Mouse (Mus musculus): ENCODE results near the gene Heatr6. TPM values are rescaled to one million over a fixed set of nuclear protein-coding genes. Genes with fewer than 3 reads are reported as not detected.

Gene Heatr6
- 49.8 to 55.3 TPM (median 54.1 TPM) in 4 replicates for total RNA-seq (2023; ENCODE audit: inconsistent age)

DNA sequence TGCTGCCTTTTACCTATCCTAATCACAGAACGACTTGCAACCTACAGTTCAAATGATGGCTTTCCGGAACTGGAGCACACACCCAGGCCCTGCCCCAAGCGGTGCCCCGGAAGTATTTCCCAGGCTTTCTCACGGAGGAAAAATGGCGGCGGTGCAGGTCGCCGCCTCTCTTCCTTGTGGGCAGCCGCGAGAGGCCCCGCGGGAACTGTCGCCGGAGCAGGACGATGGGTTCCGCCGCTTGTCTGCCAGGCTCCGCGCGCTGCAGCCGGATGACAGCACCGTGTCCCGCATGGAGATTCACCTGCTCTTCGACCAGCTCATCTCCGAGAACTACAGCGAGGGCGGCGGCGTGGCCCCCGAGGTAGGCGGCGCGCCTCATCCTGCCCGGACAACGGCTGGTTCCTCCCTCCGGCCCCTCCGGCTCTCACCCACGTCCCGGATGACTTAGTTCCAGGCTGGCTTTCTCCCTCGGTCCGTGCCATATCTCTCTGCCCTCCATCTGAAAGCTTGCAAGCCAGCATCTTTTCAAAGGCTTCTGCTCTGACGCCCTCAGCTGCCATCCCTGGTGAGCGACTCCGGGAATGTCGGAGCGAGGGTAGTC lies at the start of gene Heatr6:
TSS of gene Heatr6 (plus strand) at position 116 of the 601 bp plus-strand sequence.

DNA sequence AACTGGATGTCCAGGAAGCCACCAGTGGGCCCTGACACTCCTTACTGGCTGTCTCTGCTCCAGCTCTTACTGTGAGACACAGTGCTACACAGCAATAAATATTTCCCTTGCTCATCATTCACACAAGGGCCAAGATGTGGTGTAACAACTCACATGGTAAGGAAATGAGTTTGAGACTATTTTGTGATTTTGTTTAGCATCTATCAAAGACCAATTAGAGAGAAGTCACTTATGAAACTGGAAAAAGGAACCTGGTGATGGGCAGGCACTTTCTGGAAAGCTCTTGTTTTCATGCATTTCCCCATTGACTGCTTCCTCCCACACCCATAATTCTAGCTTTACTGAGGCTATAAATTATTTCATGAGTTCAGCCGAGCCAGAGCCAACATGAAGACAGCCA lies 49.8 kb upstream of the Heatr6 start, which contains the start of gene Wfdc17:
TSS of gene Wfdc17 (plus strand) at position 287 of the 400 bp plus-strand sequence.

DNA sequence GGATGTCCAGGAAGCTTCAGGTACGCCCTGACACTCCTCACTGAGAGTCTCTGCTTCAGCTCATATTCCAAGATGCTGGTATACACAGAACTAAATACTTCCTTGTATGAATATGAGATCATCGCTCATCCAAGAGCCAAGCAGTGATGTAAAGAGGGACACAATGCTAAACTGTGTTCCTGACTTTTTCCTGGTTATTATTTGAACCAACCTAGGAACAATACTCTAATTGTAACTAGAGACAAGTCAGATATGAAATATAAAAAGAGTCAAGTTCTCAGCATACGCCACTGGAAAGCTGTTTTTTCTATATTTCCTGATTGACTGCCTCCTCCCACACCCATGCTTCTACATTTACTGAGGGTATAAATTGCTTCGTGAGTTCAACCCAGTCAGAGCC lies 44.8 kb upstream of the Heatr6 start, which contains the start of gene Wfdc18:
TSS of gene Wfdc18 (plus strand) at position 301 of the 400 bp plus-strand sequence.

DNA sequence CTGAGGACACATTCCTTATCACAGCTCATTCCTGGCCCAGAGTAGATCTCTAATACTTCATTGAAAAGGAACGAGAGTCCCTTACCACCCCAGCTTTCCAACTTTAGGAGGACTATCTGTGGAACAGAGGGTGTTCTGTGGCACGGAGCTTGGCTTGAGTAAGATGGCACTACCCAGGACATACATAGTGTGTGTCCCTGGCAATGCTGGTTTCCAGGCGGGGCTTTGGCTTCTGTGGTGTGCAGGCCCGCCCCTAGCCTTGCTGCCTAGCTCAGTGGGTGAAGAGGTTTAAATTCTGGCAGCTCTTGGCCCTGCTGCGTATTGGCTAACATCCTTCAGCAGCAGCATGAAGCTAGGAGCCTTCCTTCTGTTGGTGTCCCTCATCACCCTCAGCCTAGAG lies 6.8 kb upstream of the Heatr6 start, which contains the start of gene Wfdc21:
TSS of gene Wfdc21 (plus strand) at position 260 of the 400 bp plus-strand sequence.

Other genes starting within 250 kb of the Heatr6 start
- 0.27 TPM in 1 of 4 replicates, not detected in the others for gene Heatr9, start 231.5 kb upstream of the Heatr6 start, total RNA-seq (2023; ENCODE audit: inconsistent age)
- 4.5 to 7.8 TPM (median 6.5 TPM) in 4 replicates for gene Ccl5, start 223.2 kb upstream of the Heatr6 start, total RNA-seq (2023; ENCODE audit: inconsistent age)
- 0.27 to 1.2 TPM in 2 of 4 replicates, not detected in the others for gene Ccl9, start 175.1 kb upstream of the Heatr6 start, total RNA-seq (2023; ENCODE audit: inconsistent age)
- 0.48 to 3.4 TPM (median 1.1 TPM) in 4 replicates for gene Ccl6, start 160.6 kb upstream of the Heatr6 start, total RNA-seq (2023; ENCODE audit: inconsistent age)
- not detected in 4 replicates for gene Rpl9-ps1, start 108.1 kb upstream of the Heatr6 start, total RNA-seq (2023; ENCODE audit: inconsistent age)
- 18.2 to 22.4 TPM (median 21.0 TPM) in 4 replicates for gene Ccl3, start 104.3 kb upstream of the Heatr6 start, total RNA-seq (2023; ENCODE audit: inconsistent age)
- 3.7 to 9.7 TPM (median 5.5 TPM) in 4 replicates for gene Ccl4, start 91.1 kb upstream of the Heatr6 start, total RNA-seq (2023; ENCODE audit: inconsistent age)
- gene Wfdc17, start 49.7 kb upstream of the Heatr6 start, total RNA-seq (2023; ENCODE audit: inconsistent age), result 5.2 to 9.3 TPM (median 7.7 TPM) in 4 replicates
- gene Wfdc18, start 44.7 kb upstream of the Heatr6 start, total RNA-seq (2023; ENCODE audit: inconsistent age), result 0.90 TPM in 1 of 4 replicates, not detected in the others
- gene Wfdc21, start 6.8 kb upstream of the Heatr6 start, total RNA-seq (2023; ENCODE audit: inconsistent age), result 1.4 to 5.6 TPM (median 3.1 TPM) in 4 replicates
- 0.51 to 0.97 TPM in 2 of 4 replicates, not detected in the others for gene Hnf1b, start 96.4 kb downstream of the Heatr6 start, total RNA-seq (2023; ENCODE audit: inconsistent age)
- 33.8 to 41.8 TPM (median 39.4 TPM) in 4 replicates for gene Ddx52, start 188.4 kb downstream of the Heatr6 start, total RNA-seq (2023; ENCODE audit: inconsistent age)
- 78.1 to 83.2 TPM (median 79.8 TPM) in 4 replicates for gene Synrg, start 210.7 kb downstream of the Heatr6 start, total RNA-seq (2023; ENCODE audit: inconsistent age)